Mouse (Mus musculus) C2C12 (cell line): ENCODE data around the gene Taar6.

Source experiments
- CEBPB ChIP-seq: IDR thresholded peaks from one replicate; pipeline ENCODE4 v1.6.1; 2011; ENCODE audit warnings: low read depth, mild to moderate bottlenecking, control low read depth, moderate library complexity
- CTCF ChIP-seq: IDR thresholded peaks from one replicate; pipeline ENCODE4 v1.5.1; 2011; ENCODE audit not compliant: control insufficient read depth, insufficient read depth, insufficient read length
- MAX ChIP-seq: IDR thresholded peaks from one replicate; pipeline ENCODE4 v1.6.1; 2011; ENCODE audit warnings: mild to moderate bottlenecking, control low read depth
- MYOD1 ChIP-seq: IDR thresholded peaks from one replicate; pipeline ENCODE4 v1.6.1; 2011; ENCODE audit warnings: low read depth; ENCODE audit not compliant: control insufficient read depth, insufficient read length
- MYOG ChIP-seq: IDR thresholded peaks from one replicate; pipeline ENCODE4 v1.6.1; 2011; ENCODE audit not compliant: control insufficient read depth, insufficient read length; ENCODE audit errors: extremely low read depth
- USF1 ChIP-seq: IDR thresholded peaks from one replicate; pipeline ENCODE4 v1.6.1; 2011; ENCODE audit warnings: low read depth, mild to moderate bottlenecking, control low read depth, moderate library complexity

DNA sequence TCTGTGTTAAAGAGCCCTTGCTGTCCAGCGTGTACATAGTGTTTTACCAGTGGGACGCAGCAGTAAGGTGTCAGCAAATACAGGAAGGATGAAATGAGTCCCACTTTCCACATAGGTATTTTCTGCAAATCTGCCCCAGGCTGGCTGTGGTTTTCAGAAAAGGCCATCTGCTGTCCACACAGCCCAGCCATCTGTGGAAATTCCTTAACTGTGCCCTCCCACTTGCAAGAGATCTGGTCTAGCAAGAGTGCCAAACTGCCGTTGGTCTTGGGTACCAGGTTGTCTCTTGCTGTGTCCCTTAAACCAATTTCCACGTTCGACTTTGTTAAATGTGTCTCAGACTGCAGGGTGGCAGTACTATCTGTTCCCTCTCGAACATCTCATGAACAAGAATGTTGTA is 33.7 kb downstream of the Taar6 start:
- no peak for TF ChIP-seq CTCF
- TF ChIP-seq MYOD1: no peak
- no peak for TF ChIP-seq USF1
- TF ChIP-seq CEBPB: no peak
- TF ChIP-seq MYOG: no peak
- no peak for TF ChIP-seq MAX
